Mouse (Mus musculus) naive thymus-derived CD4-positive, alpha-beta T cell, adult 2 months (primary cell): ENCODE data around the gene Impg2.

ENCODE experiments used
- DNase-seq: peaks from one replicate; pipeline ENCODE4 v3.0.0-alpha.2; 2011; ENCODE audit warnings: low read depth

The Impg2 gene

GRCm38 (mm10) chr16:56204051-56204450 is at the start of gene Impg2:
Impg2 (plus strand) TSS chr16:56204313.
- DNase-seq = no peak

GRCm38 (mm10) chr16:56163466-56163865 is 40.6 kb upstream of the Impg2 start:
- no peak for DNase-seq

GRCm38 (mm10) chr16:56170247-56170646 is 33.9 kb upstream of the Impg2 start:
- no peak for DNase-seq

DNA sequence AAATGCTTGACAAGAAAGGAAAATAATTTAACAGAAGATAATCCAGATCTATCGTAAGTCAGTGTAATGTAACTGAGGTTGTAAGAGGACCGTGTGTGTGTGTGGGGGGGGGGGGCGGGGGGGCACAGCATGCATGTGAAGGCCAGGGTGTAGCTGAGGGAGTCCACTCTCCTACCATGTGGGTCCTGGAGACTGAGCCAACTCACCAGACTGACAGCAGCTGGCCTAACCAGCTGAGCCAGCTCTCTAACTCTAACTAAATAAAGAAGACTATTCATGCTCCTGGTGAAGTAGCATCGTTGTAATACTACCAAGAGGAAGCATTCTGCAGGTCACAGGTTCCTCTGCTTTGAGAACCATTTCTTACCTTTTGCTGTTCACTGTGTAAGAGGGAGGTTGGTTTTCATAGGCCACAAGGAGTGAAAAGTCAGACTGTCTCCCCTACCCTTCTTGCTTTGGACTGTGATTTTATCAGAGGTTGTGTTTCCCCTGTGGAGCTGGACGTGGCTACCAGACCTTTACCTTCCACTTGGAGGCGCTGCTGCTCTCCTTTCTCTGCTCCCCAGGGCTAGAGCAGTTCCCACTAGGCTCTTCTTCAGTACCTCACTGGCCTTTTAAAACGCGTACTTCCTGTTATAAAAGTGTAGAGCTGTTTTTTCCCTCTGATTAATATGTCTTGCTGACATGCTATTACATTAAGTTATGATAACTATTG is 28.1 kb upstream of the Impg2 start:
- no peak for DNase-seq

DNA sequence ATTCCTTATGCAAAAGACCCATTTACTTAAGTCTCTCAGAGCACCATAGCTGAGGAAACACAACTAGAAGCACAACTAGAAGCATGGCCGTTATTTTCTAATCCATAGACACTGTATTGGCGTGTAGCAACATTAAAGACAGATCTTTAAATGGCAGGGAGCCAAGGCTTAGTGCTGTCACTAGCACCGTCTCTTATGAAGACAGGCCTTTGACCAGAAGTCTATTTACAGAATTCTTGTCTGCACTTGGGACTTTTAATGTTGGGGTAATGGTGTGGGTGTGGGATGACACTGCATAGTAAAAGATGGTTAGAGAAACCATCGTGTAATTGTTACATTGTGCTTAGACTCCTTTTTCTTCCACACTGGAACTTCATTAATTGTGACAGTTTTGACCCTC is 17.2 kb upstream of the Impg2 start:
- DNase-seq = no peak

GRCm38 (mm10) chr16:56188198-56188597 is 15.9 kb upstream of the Impg2 start:
- DNase-seq = no peak

- DNase-seq = no peak
Observed at GRCm38 (mm10) chr16:56212740-56213139, 8.6 kb downstream of the Impg2 start.

DNA sequence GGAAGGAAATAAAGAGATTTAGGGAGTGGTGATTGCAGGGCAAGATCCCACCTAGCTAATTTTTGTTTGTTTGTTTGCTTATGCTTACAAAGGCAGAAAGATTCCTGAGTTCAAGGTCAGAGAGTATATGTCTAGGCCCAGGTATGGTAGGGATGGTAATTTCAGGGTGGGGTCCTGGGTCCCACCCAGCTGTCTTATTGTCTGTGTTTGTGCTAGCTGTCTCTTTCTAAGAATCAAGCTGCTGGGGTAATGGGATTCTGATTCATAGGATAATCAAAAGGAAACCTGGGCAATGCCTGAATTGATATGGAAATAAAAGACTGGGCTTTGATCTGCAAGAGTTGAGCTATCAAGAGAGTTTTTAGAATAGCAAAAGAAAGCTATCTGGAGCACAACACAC is 23.6 kb downstream of the Impg2 start:
- no peak for DNase-seq

DNA sequence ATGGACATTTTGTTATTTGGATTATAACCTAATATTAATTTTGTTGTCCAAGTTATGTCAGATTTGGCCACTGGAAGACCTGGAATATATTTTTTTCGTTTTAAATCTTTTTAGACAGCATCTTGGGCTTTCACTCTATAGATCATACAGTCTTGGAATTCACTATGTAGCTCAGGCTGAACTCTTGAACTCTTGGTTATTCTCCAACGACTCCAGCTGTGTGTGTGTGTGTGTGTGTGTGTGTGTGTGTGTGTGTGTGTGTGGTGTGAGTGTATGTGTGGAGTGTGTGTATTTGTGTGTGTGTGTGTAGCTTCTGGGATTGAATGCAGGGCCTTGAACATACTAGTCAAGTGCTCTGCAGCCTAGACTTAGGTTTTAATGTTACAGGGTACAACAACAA is 25.3 kb downstream of the Impg2 start:
- no peak for DNase-seq

DNA sequence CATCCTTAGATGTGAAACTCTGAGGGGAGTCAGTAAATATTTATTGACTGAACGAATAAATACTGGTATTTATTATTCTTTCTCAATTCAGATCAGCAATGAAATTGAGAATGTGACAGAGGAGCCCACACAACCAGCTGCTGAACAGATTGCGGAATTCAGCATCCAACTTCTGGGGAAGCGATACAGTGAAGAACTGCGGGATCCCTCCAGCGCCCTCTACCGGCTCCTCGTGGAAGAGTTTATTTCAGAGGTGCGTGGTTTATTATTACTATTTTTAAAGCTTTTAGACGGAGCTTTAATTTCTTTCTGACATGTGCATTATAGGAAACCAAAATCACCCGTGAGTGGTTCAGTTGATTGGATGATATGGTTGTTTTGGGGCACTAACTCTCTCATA is 27.2 kb downstream of the Impg2 start:
- peak; percentile 12 for DNase-seq

GRCm38 (mm10) chr16:56232736-56233135 is 28.6 kb downstream of the Impg2 start:
- DNase-seq = no peak

GRCm38 (mm10) chr16:56246031-56246430 is 41.9 kb downstream of the Impg2 start:
- no peak for DNase-seq

DNA sequence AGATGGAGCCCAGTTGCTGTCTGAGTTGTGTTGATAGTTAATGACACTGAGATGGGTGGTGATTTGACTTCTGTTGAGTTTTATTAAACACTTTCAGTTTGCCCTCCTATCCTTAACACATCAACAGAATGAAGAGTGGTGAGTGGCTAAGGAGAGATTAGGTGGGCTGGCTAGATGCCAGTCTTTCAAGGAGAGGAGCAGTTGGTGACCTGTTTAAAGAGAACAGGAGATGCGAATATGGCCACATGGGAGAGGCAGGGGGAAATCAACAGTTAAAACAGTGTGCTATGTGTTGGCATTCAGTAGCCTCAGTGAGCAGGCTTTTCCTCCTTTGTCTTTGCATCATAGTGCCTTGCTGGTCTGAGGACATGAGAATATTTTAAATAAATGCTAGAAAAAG is 69.8 kb downstream of the Impg2 start:
- no peak for DNase-seq

GRCm38 (mm10) chr16:56279060-56279459 is 74.9 kb downstream of the Impg2 start:
- DNase-seq = no peak

- DNase-seq = no peak
Observed at GRCm38 (mm10) chr16:56279752-56280151, 75.6 kb downstream of the Impg2 start.

DNA sequence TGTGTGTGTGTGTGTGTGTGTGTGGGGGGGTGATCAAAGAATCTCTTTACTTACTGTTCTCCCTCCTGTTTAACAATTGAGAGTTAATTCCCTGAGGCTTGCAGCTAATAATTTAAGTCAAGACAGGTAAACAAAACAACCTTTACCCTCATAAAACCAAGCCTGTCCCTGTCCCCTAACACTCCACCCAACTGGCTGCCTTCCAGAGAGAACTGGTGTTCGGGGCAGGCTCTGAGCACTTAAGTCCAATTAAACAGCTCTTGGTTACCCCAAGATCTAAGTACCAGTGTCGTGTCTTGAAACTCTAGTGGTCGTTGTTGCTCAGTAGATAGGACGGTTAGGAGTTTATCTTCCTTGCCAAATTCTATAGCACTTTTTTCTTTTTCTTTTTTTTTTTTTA is 77.2 kb downstream of the Impg2 start:
- no peak for DNase-seq

GRCm38 (mm10) chr16:56283330-56283729 is 79.2 kb downstream of the Impg2 start:
- DNase-seq = no peak

DNA sequence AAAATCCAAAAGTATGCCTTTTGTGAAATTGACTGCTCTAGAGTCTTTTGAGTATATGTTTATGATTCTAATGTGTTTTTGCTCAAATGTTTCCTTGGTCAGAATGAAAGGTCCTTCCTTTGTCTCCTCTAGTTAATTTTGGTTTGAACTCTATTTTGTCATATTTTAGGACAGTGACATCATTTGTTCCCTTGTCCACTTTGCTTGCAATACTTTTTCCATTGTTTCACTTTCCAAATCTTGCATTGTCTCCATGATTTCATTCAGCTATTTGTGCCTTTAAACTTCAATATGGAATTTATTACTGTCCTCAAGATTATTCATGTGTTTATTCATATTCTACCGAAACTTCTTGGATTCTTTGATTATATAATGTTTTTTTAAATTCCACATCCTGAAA is 79.8 kb downstream of the Impg2 start:
- DNase-seq = no peak

- DNase-seq = no peak
Observed at GRCm38 (mm10) chr16:56286076-56286475, 82.0 kb downstream of the Impg2 start.

DNA sequence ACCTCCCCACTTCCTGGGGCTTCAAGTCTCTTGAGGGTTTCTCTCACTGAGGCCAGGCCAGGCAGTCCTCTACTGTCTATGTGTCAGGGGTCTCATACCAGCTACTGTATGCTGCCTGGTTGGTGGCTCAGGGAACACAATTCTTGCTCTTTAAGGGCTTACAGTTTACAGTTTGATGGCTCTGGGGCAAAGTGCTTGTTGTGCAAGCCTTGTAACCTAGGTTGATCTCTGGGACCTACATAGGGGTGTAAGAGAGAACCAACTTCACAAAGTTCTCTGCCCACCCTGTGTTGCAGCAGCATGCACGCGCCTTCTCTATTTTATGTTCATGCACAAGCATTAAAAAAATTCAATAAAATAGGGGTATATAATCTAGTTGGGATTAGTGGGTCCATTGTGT is 82.9 kb downstream of the Impg2 start:
- no peak for DNase-seq

GRCm38 (mm10) chr16:56294887-56295286 is 90.8 kb downstream of the Impg2 start:
- DNase-seq = no peak

- no peak for DNase-seq
Observed at GRCm38 (mm10) chr16:56295888-56296648, 92.0 kb downstream of the Impg2 start.

- DNase-seq = no peak
Observed at GRCm38 (mm10) chr16:56298248-56298647, 94.1 kb downstream of the Impg2 start.

GRCm38 (mm10) chr16:56298836-56299235 is 94.7 kb downstream of the Impg2 start:
- DNase-seq = no peak
